Mouse (Mus musculus) heart, postnatal 4 days (tissue): ENCODE measurements around the gene Cdhr2. TPM values are rescaled to one million over a fixed set of nuclear protein-coding genes. Genes with fewer than 3 reads are reported as not detected.

Experiments used
- DNase-seq: peaks from one replicate; pipeline ENCODE4 v3.0.0; 2021
- total RNA-seq, 2 experiments: library from RNA; stranded (reverse); gene quantifications; 2 replicates each; pipeline ENCODE4 v1.2.3; 2021

The Cdhr2 gene
- total RNA-seq, 2 experiments from 2014 or later = not detected

GRCm38 (mm10) chr13:54752656-54753055 is 51.4 kb downstream of the Cdhr2 start:
- DNase-seq = no peak

- no peak for DNase-seq
These were observed 52.5 kb downstream of the Cdhr2 start for GRCm38 (mm10) chr13:54753733-54754132.

- no peak for DNase-seq
These were observed 53.2 kb downstream of the Cdhr2 start for GRCm38 (mm10) chr13:54754169-54755080.

GRCm38 (mm10) chr13:54755201-54755830 is 54.1 kb downstream of the Cdhr2 start:
- DNase-seq = no peak

- no peak for DNase-seq
These were observed 55.0 kb downstream of the Cdhr2 start for GRCm38 (mm10) chr13:54756156-54756712.

- DNase-seq = no peak
These were observed 56.0 kb downstream of the Cdhr2 start for GRCm38 (mm10) chr13:54757093-54757830.

- peak; percentile 87 for DNase-seq
These were observed 56.9 kb downstream of the Cdhr2 start for GRCm38 (mm10) chr13:54758045-54758755.

GRCm38 (mm10) chr13:54758756-54759470 is 57.7 kb downstream of the Cdhr2 start:
- DNase-seq = no peak

GRCm38 (mm10) chr13:54759496-54759895 is 58.2 kb downstream of the Cdhr2 start:
- no peak for DNase-seq

- no peak for DNase-seq
These were observed 59.0 kb downstream of the Cdhr2 start for GRCm38 (mm10) chr13:54760164-54760795.

GRCm38 (mm10) chr13:54760906-54761305 is 59.6 kb downstream of the Cdhr2 start:
- DNase-seq = no peak

- DNase-seq = no peak
These were observed 64.3 kb downstream of the Cdhr2 start for GRCm38 (mm10) chr13:54765281-54766191.

GRCm38 (mm10) chr13:54766192-54766768 is 65.0 kb downstream of the Cdhr2 start, which contains the start of gene Sncb:
Gene Sncb (minus strand): TSS chr13:54766595.
- peak; percentile 68 for DNase-seq

- DNase-seq = no peak
These were observed 65.8 kb downstream of the Cdhr2 start for GRCm38 (mm10) chr13:54767012-54767411.

- DNase-seq = peak; percentile 47
These were observed 79.3 kb downstream of the Cdhr2 start for GRCm38 (mm10) chr13:54780592-54780991.

- no peak for DNase-seq
These were observed 79.8 kb downstream of the Cdhr2 start for GRCm38 (mm10) chr13:54781086-54781485.

GRCm38 (mm10) chr13:54783235-54783634 is 82.0 kb downstream of the Cdhr2 start:
- no peak for DNase-seq

- DNase-seq = no peak
These were observed 82.4 kb downstream of the Cdhr2 start, which contains the start of gene Eif4e1b for GRCm38 (mm10) chr13:54783698-54784097. Gene Eif4e1b (plus strand): TSS chr13:54783998.
